Mouse (Mus musculus) CH12.LX (cell line): ENCODE results near the gene Pygl.

Source experiments
- CHD1 ChIP-seq: IDR thresholded peaks from 2 replicates; pipeline ENCODE4 v1.6.1; 2012; ENCODE audit warnings: low read depth, low read length, improper control_type of control experiment, inconsistent platforms
- CTCF ChIP-seq, 2 experiments: IDR thresholded peaks in 1 of 2; conservative IDR thresholded peaks in 1 of 2; 2 replicates each; pipeline ENCODE4 v1.5.1; 2011 to 2012; ENCODE audit warnings: low read depth in 2 of 2, low read length in 2 of 2, improper control_type of control experiment in 1 of 2, inconsistent platforms in 1 of 2, mild to moderate bottlenecking in 1 of 2, moderate library complexity in 1 of 2
- MEF2A ChIP-seq: IDR thresholded peaks from 2 replicates; pipeline ENCODE4 v1.6.1; 2014; ENCODE audit warnings: low read depth, mild to moderate bottlenecking, inconsistent platforms, low read length, improper control_type of control experiment, borderline replicate concordance
- RCOR1 ChIP-seq: conservative IDR thresholded peaks from 2 replicates; pipeline ENCODE4 v1.6.1; 2012; ENCODE audit warnings: low read depth, mild to moderate bottlenecking, inconsistent platforms, low read length, improper control_type of control experiment
- USF1 ChIP-seq: IDR thresholded peaks from 2 replicates; pipeline ENCODE4 v1.6.1; 2014; ENCODE audit warnings: low read depth, mild to moderate bottlenecking, inconsistent platforms, low read length, improper control_type of control experiment

DNA sequence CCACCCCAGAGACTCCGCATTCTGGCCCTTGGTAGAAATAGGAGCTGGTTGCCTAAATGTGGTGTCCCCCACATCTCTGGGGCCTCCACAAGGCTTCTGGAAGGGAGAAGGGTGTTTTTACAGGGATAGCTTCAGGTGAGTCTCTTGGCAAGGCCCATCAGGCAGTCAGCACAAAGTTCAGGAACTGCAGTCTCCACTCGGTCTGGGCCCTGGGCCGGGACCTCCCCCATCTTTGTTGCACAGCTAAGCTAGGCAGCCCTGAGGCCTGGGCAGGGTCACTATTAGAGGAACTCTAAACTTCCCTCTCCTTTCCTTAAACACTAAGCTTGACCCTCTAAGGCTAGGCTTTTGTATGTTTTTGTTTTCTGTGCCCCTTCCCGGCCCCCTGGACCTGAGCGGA is 4.6 kb downstream of the Pygl start:
- TF ChIP-seq CTCF (conservative IDR thresholded peaks at IDR 0.05 in 1 of 2, IDR thresholded peaks at IDR 0.05 in 1 of 2; ENCODE audit: low read depth in 2 of 2, low read length in 2 of 2) (no peak), CHD1 (no peak), RCOR1 (no peak), MEF2A (no peak), USF1 (no peak)
